Mouse (Mus musculus): ENCODE results near the gene Ccdc69.

- TF ChIP-seq CTCF (IDR thresholded peaks at IDR 0.05; ENCODE audit: control insufficient read depth, insufficient read depth, insufficient read length) (no peak), CEBPB (IDR thresholded peaks at IDR 0.05; ENCODE audit: low read depth) (no peak)
These were observed 59.9 kb downstream of the Ccdc69 start for GRCm38 (mm10) chr11:55018034-55018433.
